Mouse (Mus musculus) lung, adult 18-20 months (tissue): Measurements from ENCODE around the gene Pole.

Experiments
- DNase-seq, 2 experiments: peaks; one replicate each; pipeline ENCODE4 v3.0.0; 2022; ENCODE audit warnings: mixed read lengths in 2 of 2

Pole gene

DNA sequence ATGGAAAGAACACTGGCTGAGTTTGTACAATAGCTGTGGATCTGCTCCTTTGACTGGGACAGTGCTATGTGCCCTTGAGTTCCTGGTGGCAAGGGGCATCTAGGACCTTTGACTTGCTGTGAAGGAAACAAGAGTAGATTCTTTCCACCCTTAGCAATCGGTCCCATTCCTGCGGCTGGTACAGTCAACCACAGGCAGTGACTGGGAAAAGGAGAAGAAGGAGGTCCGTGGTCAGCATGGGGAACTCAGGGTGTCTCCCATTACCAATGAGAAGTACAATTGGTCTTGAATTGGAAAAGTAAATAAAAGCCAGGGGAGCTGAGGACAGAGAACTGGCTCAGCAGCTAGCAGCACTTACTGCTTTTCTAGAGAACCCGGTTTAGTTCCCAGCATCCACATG lies 59.4 kb downstream of the Pole start:
- peak in 1 of 2 experiments; percentile 9 for DNase-seq

DNA sequence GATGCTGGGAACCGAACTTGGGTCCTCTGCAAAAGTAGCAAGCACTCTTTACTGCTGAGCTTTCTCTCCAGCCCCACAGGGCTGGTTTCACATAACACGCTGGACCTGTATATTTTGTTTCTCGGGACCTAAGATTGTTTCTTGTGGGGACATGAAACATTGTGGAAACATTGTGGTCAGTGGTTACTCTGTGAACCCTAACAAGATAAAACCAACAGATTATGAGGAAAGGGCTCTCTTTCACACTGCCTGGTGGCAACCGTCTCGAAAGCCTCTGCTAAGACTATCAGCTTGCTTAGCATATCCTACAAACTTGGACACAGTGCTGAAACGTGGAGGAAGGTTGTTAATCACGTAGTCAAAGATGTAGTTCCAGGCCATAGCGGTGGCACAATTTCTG lies 60.9 kb downstream of the Pole start:
- DNase-seq = no peak

DNA sequence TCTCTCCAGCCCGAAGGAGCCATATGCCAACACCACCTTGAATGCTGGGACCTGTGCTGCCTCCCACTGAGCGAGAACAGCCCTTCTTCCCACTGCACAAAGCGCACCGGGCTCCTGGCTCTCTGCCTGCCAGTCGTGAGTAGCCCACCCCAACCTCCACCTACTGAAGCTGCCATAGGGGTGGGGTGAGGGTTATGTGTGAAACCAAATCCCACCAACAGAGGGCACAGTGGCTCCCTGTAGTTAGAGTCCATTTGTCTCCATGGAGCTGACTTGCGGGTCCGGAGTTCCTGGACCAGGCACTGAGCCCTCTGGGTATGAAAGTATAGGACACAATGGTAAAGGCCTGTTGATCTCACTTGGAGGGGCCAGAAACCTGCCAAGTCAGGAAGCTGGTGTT lies 68.6 kb downstream of the Pole start:
- DNase-seq = peak in 1 of 2 experiments; percentile 39

DNA sequence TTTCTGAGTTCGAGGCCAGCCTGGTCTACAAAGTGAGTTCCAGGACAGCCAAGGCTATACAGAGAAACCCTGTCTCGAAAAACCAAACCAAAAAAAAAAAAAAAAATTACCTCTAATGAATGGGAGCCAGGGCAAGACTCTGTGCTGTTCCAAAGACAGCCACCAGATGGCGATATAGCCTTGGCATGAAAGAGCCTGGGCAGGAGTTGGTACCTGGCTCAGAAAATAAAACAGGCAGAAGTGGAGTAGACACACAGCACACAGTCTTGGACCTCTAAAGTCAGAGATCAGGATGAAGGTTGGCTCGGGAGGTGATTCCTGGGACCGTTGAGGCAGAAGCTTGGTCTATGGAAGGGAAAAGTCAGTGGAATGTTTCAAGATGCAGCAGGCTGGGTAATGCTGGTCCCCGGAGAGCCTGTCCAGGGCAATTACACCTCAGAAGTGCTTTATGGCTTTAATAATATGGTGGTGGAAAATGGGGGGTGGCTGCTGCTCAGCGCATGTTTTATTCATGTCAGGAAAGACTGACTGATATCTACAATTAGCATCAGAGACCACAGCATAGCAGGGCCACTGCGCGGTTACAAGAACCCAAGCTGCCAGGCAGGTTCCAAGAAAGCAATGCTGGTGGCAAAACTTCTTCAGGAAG lies 71.5 kb downstream of the Pole start:
- DNase-seq = peak; percentile 67 to 74

DNA sequence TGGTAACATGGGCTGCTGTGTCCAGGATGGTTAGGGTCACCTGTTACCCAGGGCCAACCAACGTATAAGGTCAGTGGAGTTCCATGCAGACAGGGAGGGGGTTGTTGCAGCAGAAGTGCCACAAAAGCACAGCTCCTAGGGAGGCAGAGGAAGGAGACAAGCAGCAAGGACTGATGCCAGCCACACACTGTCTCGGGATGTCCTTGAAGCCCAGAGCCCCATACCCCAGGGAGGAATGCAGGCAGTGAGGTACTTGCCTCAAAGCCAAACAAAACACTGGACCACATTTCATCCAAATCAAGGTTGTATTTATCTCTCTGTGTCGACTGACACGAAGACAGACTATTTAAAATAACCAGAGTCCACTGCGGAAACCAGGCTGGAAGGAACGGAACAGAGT lies 75.4 kb downstream of the Pole start:
- no peak for DNase-seq

DNA sequence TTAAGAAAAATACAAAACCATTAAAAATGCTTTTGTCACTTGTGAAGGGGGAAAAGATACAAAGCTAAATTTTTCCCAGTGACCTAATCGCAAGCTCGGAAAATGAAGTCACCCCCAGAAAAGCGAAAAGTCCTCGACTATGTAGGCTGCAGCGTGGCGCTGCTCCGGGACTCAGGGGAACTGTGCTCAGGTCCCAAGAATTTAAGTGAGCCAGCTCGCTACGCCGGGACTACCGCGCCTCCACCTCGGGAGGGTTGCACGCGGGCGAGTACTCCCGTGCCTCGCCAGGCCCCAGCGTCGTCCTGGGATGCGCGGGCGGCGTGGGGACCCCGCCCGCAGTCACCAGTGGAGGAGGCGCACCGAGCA lies 76.7 kb downstream of the Pole start:
- no peak for DNase-seq

DNA sequence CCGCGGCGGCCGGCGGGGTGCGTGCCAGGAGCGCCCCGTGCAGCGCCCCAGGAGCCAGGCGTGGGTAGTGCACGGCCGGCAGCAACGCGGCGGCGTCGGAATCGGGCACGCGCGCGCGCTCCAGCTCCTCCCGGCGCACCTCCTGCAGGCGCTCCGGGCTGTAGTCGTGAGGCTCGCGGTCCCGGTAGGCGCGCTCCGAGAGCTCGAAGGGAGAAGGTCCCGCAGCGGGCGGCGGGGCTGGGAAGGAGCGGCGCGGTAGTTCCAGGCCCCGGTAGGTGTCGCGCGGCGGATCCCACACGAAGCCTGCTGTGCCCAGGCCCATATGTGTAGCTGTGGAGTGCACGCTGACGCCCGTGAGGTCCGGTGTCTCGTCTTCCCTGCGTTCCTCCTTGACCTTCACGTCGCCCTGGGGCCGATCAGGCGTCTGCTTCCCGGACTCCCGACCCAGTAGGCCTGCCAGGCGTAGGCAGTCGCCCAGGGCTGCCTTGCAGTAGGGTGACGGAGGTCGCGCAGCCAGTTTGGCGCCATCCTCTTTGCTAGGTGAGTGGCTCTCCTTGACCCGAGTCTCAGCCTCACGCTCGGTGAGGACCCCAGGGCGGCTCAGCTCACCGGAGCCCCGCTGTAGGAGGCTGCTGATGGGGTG lies 77.2 kb downstream of the Pole start:
- DNase-seq = peak; percentile 63 to 74

DNA sequence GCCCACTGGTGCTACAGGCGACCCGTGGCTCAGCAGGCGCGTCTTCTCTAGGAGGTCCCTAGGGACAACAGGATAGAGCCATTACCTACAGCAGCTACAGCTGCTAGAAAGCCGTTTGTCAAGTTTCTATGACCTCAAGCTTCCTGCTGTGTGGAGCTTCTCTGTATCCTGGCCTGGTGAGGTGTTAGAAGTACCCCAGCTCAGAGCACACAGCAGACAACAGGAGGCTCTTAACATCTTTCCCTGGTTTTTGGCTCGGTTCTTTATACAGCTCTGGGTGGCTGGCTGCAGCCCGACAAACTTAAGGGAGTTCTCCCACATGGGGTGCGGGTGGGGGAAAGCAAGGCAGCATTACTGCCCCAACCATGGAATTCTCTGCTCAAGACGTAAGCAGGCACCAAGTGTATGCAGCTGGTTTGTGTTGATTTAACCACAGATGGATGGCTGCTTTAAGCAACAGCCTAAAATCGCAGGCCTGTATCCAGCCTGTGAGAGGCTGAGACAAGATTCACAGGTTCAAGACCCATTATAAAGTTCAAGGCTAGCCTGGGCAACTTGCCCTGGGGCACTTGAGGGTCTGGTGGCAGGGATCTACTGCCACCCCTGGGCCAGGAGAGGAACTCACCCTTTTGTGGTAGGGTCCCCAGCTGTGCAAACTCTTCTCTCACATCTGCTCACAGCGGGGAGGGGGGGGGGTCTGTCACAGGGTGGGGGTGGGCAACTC lies 77.9 kb downstream of the Pole start:
- no peak for DNase-seq

DNA sequence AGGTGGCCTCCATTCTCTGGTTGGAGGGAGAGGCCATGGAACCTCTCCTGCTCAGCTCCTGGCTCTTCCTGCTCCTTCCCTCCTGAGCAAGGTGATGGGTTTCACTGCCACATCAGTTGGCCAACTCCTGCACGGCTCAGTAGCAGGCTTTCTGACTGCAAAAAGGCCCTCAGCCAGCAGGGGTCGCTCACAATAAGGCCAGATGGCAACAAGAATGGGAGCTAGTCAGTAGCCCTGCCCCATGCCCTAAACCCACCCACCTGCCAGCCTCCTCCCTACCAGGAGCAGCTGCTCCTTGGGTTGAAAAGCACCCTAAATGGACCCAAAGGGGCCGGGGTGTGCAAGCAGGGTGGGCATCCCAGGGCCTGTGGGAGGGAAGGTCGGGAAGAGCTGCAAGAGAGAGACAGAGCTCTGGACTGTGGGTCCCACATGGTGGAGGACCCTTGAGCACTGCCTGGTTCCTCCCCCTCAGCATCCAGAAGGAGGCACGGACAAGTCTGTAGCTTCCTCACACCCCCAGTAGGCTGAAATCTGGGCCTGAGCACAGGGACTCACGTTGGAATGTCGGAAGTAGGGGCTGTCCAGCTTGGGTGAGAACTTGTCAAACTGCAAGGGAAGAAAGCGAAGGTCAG lies 90.8 kb downstream of the Pole start:
- DNase-seq = peak; percentile 56 to 70

DNA sequence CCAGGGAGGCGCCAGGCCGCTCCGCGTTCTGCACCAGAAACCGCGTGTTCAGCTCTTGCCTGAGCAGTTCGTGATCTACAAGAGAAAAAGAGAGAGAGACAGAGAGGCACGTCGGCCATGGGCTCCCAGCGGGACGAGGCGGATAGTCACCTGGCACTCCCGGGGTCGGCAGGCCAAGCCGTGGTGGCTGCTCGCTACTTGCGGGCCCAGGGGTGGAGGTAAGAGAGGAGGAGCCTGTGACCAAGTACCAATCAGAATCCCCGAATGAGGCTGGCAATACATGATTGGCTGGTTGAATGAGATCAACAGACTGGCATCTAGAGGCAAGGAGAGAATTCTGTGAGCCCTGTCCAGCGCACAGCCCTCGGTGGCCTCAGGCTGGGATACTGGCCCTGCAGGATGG lies 92.1 kb downstream of the Pole start:
- no peak for DNase-seq

- no peak for DNase-seq
These were observed 93.0 kb downstream of the Pole start for GRCm38 (mm10) chr5:110379086-110379485.

DNA sequence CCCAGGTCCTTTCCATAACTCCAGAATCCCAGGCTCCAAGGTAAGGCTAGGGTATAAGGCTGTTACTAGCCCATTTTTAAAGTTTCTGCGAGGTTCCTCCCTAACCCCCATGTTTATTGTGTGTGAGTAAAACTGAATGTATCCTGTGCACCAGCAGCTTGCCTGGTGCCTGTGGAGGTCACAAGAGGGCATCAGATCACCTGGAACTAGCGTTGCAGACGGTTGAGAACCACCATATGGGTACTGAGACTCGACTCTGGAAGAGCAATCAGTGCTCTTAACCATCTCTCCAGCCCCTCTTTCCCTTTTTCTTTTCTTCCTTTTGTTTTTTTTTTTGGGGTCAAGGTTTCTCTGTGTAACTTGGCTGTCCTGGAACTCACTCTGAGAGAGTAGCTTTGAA lies 93.7 kb downstream of the Pole start:
- DNase-seq = no peak

DNA sequence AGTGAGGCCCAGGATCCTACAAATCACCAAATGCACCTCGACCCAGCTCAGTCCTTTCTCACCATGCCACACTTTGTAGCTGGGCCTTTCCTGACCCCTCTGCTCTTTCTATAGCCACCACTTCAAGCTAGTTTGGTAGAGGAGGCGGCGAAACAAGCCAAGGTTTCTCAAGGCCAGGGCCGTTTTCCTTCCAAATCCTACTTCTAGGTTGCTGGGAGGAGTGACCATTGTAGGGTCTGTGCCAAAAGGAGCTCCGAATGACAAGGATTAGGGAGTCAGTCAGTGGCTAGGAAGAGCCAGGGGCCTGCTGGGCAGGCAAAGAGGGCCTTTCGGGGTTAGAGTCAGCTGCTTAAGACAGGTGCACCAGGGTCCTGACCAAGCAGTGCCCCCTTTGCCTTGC lies 98.4 kb downstream of the Pole start:
- DNase-seq = no peak

- no peak for DNase-seq
These were observed 99.2 kb downstream of the Pole start for GRCm38 (mm10) chr5:110385263-110385662.

DNA sequence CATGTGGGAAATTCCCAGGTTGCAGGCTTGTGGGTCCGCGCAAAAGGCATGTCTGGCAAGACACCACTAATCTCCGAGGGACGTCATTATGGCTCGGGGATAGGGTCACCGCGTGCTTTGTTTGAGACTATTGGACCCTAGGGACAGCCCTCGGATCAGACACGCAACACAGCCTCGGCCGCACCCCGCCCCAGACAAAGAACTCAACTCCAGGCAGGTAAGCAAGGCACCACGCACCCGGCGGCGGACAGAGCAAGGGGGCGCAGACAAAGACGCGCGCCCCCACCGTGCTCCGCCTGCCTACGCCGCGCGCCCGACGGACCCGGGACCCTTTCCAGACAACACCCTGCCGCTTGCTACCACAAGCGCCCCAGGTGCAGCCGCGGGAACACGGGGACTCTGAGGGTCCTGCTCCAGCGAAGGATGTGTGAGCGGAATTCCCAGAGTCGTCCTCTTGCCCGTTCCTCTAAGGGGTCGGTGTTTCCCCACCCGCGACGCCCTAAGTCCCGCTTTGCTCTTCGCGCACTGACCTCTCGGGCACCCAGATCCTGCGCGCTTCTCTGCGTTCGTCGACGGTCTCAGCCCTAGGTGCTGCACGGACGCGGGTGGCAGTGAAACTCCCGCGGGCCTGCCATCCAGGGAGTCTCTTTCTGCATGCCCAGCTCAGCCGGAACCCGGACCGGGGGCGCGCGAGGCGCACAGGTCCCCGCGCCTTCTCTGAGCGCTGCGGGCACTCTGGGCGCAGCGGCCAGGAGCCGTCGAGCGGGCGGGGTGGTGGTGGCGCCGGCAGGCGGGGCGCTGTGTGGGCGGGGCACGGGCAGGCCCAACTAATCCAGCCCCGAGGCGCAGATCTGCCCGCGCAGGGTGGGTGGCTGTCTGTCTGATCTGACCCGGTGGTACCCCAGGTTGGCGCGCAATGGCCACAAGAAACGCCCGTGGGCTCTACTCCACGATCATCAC lies 100.5 kb downstream of the Pole start:
- DNase-seq = peak; percentile 63 to 66
